Mouse (Mus musculus) forebrain, postnatal 0 days (tissue): ENCODE data around the gene Plxnb1. TPM values are rescaled to one million over a fixed set of nuclear protein-coding genes. Genes with fewer than 3 reads are reported as not detected.
A peak's percentile ranks its signal among the peaks of the same experiment; 100 is the strongest.

Source experiments
- ATAC-seq: fragments of 200-750 bp; cut with Nextera tagmentation; 2 replicates; pipeline ENCODE4 v1.8.0; 2017; ENCODE audit warnings: mild to moderate bottlenecking, moderate library complexity
- DNase-seq: peaks from one replicate; pipeline ENCODE4 v3.0.0-alpha.2; 2015
- H3K27ac ChIP-seq: fragments of 300-500 bp; sonication (generic); 2 replicates; pipeline ENCODE4 v1.5.1; 2014; ENCODE audit warnings: low read depth, mild to moderate bottlenecking, antibody characterized with exemption, low read length, moderate library complexity, mixed read lengths
- H3K27me3 ChIP-seq: fragments of 300-500 bp; sonication (generic); 2 replicates; pipeline ENCODE4 v1.6.1; 2014; ENCODE audit warnings: mild to moderate bottlenecking, low read length, mixed read lengths; ENCODE audit not compliant: insufficient read depth
- H3K36me3 ChIP-seq: fragments of 300-500 bp; sonication (generic); 2 replicates; pipeline ENCODE4 v1.6.1; 2014; ENCODE audit warnings: mild to moderate bottlenecking, moderate library complexity; ENCODE audit not compliant: insufficient read depth
- H3K4me1 ChIP-seq: fragments of 300-500 bp; sonication (generic); 2 replicates; pipeline ENCODE4 v1.6.1; 2014; ENCODE audit warnings: antibody characterized with exemption; ENCODE audit not compliant: insufficient read depth
- H3K4me2 ChIP-seq: fragments of 300-500 bp; sonication (generic); 2 replicates; pipeline ENCODE4 v1.6.1; 2014; ENCODE audit warnings: low read depth, mild to moderate bottlenecking, moderate library complexity
- H3K4me3 ChIP-seq: fragments of 300-500 bp; sonication (generic); 2 replicates; pipeline ENCODE4 v1.5.1; 2014; ENCODE audit warnings: low read depth, low read length, mixed read lengths
- H3K9ac ChIP-seq: fragments of 300-500 bp; sonication (generic); 2 replicates; pipeline ENCODE4 v1.6.1; 2014; ENCODE audit warnings: mild to moderate bottlenecking
- H3K9me3 ChIP-seq: fragments of 300-500 bp; sonication (generic); 2 replicates; pipeline ENCODE4 v1.6.1; 2016; ENCODE audit warnings: low read length
- CTCF ChIP-seq: sonication (generic); IDR thresholded peaks from 2 replicates; pipeline ENCODE4 v1.5.1; 2016; ENCODE audit warnings: antibody characterized with exemption, control low read depth, low read depth
- WGBS: fragments of 180-500 bp; shearing (Covaris S2); extraction: QIAGEN DNeasy Blood & Tissue Kit; methylation state at CpG from one replicate; pipeline ENCODE4 v1.1.7; 2014; 5-methylcytosine and 5-hydroxymethylcytosine counted together
- polyA plus RNA-seq: library from polyadenylated mRNA; unstranded; fragments of >200 nt; fragmentation: Nextera tagmentation; extraction: Ambion mirVana; gene quantifications from 2 replicates; pipeline ENCODE4 v1.2.1, GENCODE M21; 2015
- total RNA-seq: library from RNA; depleted of rRNA; stranded (reverse); fragments of >200 nt; gene quantifications from 2 replicates; pipeline ENCODE4 v1.2.3, GENCODE M21; 2014

Gene Plxnb1
- total and polyA plus RNA-seq, 2 experiments from 2014 or later, result 10.2 to 78.2 TPM

DNA sequence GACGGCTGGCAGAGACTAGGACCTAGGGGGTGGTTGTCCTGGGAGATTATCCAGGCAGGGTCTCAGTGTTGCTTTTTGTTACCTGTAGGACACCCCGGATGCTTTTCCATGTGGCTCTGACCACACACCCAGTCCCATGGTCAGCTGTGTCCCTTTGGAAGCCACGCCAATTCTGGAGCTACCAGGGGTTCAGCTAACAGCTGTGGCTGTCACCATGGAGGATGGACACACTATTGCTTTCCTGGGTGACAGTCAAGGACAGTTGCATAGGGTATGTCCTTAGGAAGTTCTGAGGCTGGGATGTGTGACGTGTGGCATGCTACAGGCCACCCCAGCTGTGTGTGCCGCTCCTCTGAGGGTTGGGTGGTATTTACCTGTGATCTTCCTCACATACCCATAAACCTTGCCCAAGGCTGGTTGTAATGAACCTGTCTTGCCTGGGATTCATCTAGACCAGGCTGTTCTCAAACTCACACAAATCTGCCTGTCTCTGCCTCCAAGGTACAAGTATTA, 6.8 kb downstream of the Plxnb1 start:
- Histone ChIP-seq H3K27me3 (no peaks in the 10 kb centered on the region), H3K36me3 (peaks cover 47% of the 10 kb centered on the region), H3K4me3 (no peak overlapping the region), H3K4me2 (no peak overlapping the region), H3K27ac (no peak overlapping the region), H3K4me1 (peaks cover 19% of the 10 kb centered on the region), H3K9me3 (no peaks in the 10 kb centered on the region), H3K9ac (no peak overlapping the region)
- WGBS, result 90% methylated on average over 5 of the region's 5 CpGs
- ATAC-seq, result no peak
- DNase-seq, result no peak
- no peak for TF ChIP-seq CTCF

GRCm38 (mm10) chr9:109102541-109102940, 7.4 kb downstream of the Plxnb1 start:
- H3K36me3 ChIP-seq, result peaks cover 51% of the 10 kb centered on the region
- H3K9me3 ChIP-seq, result no peaks in the 10 kb centered on the region
- H3K27ac ChIP-seq, result no peak overlapping the region
- H3K4me2 ChIP-seq, result no peak overlapping the region
- no peaks in the 10 kb centered on the region for H3K27me3 ChIP-seq
- peaks cover 14% of the 10 kb centered on the region for H3K4me1 ChIP-seq
- no peak for ATAC-seq
- DNase-seq, result no peak
- H3K9ac ChIP-seq, result no peak overlapping the region
- 82% methylated on average over 3 of the region's 3 CpGs for WGBS
- H3K4me3 ChIP-seq, result no peak overlapping the region
- TF ChIP-seq CTCF, result no peak

GRCm38 (mm10) chr9:109103250-109103649, 8.1 kb downstream of the Plxnb1 start:
- no peaks in the 10 kb centered on the region for H3K27me3 ChIP-seq
- peaks cover 7% of the 10 kb centered on the region for H3K4me1 ChIP-seq
- no peaks in the 10 kb centered on the region for H3K9me3 ChIP-seq
- H3K27ac ChIP-seq, result no peak overlapping the region
- H3K36me3 ChIP-seq, result peaks cover 58% of the 10 kb centered on the region
- TF ChIP-seq CTCF, result no peak
- no peak overlapping the region for H3K4me3 ChIP-seq
- no peak overlapping the region for H3K4me2 ChIP-seq
- no peak for ATAC-seq
- H3K9ac ChIP-seq, result no peak overlapping the region
- DNase-seq, result no peak
- 75% methylated on average over 7 of the region's 7 CpGs for WGBS

GRCm38 (mm10) chr9:109104083-109104482, 8.9 kb downstream of the Plxnb1 start:
- 89% methylated on average over 9 of the region's 9 CpGs for WGBS
- no peak overlapping the region for H3K4me2 ChIP-seq
- peaks cover 66% of the 10 kb centered on the region for H3K36me3 ChIP-seq
- H3K9me3 ChIP-seq, result no peaks in the 10 kb centered on the region
- no peaks in the 10 kb centered on the region for H3K4me1 ChIP-seq
- no peak overlapping the region for H3K4me3 ChIP-seq
- H3K27ac ChIP-seq, result no peak overlapping the region
- H3K9ac ChIP-seq, result no peak overlapping the region
- TF ChIP-seq CTCF, result no peak
- no peak for ATAC-seq
- DNase-seq, result no peak
- no peaks in the 10 kb centered on the region for H3K27me3 ChIP-seq

DNA sequence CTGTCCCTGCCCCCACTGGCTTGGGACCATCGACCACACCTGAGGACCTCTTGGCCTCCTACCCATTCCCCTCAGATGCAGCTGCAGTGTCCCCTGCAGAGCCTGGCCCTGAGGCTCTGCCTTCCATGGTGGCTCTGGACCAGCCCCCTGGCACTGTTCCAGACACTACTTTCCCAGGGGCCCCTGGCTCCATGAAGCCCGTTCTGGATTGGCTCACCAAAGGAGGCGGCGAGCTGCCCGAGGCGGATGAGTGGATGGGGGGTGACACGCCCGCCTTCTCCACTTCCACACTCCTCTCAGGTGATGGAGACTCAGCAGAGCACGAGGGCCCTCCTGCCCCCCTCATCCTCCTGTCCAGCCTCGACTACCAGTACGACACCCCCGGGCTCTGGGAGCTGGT, 9.8 kb downstream of the Plxnb1 start:
- Histone ChIP-seq H3K9ac (no peak overlapping the region), H3K9me3 (no peaks in the 10 kb centered on the region), H3K4me1 (no peaks in the 10 kb centered on the region), H3K36me3 (peaks cover 69% of the 10 kb centered on the region), H3K4me2 (no peak overlapping the region), H3K4me3 (no peak overlapping the region), H3K27ac (no peak overlapping the region), H3K27me3 (no peaks in the 10 kb centered on the region)
- 58% methylated on average over 12 of the region's 12 CpGs for WGBS
- no peak for TF ChIP-seq CTCF
- DNase-seq (no peak), ATAC-seq (peak; percentile 44)

DNA sequence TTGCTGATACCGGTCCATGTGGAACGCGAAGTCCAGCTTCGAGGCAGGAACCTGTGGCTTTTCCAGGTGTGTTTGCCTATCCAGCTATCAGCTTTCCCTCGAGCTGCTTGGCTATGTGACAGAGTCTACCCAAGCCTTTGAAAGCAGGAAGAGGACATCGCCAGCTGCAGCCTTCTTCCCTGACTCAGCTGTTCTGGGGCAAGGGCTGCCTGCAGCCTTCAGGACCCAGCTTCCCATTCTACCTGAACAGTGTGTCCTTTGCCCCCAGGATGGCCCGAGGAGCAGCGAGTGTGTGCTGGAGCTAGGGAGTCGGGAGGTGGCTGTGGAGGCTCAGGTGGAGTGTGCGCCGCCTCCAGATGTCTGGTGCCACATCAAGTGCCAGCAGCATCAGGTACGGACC, 10.5 kb downstream of the Plxnb1 start:
- Histone ChIP-seq H3K4me1 (no peaks in the 10 kb centered on the region), H3K9me3 (no peaks in the 10 kb centered on the region), H3K4me3 (no peak overlapping the region), H3K4me2 (no peak overlapping the region), H3K27ac (no peak overlapping the region), H3K27me3 (no peaks in the 10 kb centered on the region), H3K36me3 (peaks cover 70% of the 10 kb centered on the region), H3K9ac (no peak overlapping the region)
- WGBS, result 93% methylated on average over 12 of the region's 12 CpGs
- no peak for DNase-seq
- TF ChIP-seq CTCF, result no peak
- ATAC-seq, result no peak

DNA sequence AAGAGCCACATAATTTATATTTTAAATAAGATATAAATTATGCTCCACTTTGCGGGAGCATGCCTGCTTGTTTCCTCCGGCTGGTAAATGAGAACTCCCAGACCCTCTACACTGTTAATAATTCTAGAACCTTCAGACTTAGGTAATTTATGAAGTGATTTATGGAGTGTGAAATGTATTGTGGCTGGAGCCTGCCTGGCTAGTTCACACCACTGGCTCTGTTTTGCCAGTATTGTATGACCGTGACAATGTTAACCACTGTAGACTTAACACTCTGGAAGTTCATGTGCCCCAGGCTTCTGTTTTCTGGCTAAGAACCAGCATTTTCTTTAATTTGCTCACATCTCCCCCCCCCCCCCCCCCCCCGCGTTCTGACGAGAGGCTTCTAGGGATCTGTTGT, 12.2 kb downstream of the Plxnb1 start:
- H3K27me3 ChIP-seq, result no peaks in the 10 kb centered on the region
- no peaks in the 10 kb centered on the region for H3K4me1 ChIP-seq
- WGBS, result 84% methylated on average over 5 of the region's 6 CpGs
- H3K27ac ChIP-seq, result no peak overlapping the region
- no peak for ATAC-seq
- DNase-seq, result no peak
- no peaks in the 10 kb centered on the region for H3K9me3 ChIP-seq
- no peak for TF ChIP-seq CTCF
- no peak overlapping the region for H3K4me2 ChIP-seq
- no peak overlapping the region for H3K9ac ChIP-seq
- H3K36me3 ChIP-seq, result peaks cover 83% of the 10 kb centered on the region
- no peak overlapping the region for H3K4me3 ChIP-seq
